Mouse (Mus musculus): Measurements from ENCODE around the gene Foxp4. TPM values are rescaled to one million over a fixed set of nuclear protein-coding genes. Genes with fewer than 3 reads are reported as not detected.

The Foxp4 gene
- polyA plus RNA-seq (2014; fragmentation: Illumina TruSeq; extraction: RNeasy Lipid Tissue Mini Kit (QIAGEN cat#74804); ENCODE audit: low replicate concordance): 0.19 TPM

GRCm38 (mm10) chr17:47924383-47925339 lies at the start of gene Foxp4:
Gene Foxp4 (minus strand): TSS chr17:47924645.

DNA sequence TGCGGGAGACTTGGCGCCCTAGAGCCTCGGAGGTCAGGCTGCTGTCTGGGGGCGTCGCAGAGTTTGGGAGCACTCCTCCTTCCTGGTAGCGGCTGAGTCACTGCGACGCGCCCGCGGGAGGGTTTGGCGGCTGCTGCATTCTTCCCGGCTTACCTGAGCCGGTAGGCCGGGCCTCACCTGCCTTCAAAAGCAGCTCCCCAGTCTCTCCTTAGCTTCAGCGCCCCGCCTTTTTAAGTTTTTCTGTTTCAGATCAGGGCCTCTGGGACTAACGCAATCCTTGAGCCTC lies 90.0 kb downstream of the Foxp4 start, which contains the start of gene Mdfi:
Mdfi (minus strand) TSS at position 210 of the 286 bp plus-strand sequence.

Other genes with a start within 250 kb of the Foxp4 start
- gene Tomm6, start 236.3 kb downstream of the Foxp4 start, polyA plus RNA-seq (2014; fragmentation: Illumina TruSeq; extraction: RNeasy Lipid Tissue Mini Kit (QIAGEN cat#74804); ENCODE audit: low replicate concordance): 9.0 TPM
- gene Frs3, start 235.6 kb downstream of the Foxp4 start, polyA plus RNA-seq (2014; fragmentation: Illumina TruSeq; extraction: RNeasy Lipid Tissue Mini Kit (QIAGEN cat#74804); ENCODE audit: low replicate concordance): 0.67 TPM
- gene Gm21981, start 230.2 kb downstream of the Foxp4 start, polyA plus RNA-seq (2014; fragmentation: Illumina TruSeq; extraction: RNeasy Lipid Tissue Mini Kit (QIAGEN cat#74804); ENCODE audit: low replicate concordance): not detected
- not detected for gene Prickle4, start 229.9 kb downstream of the Foxp4 start, polyA plus RNA-seq (2014; fragmentation: Illumina TruSeq; extraction: RNeasy Lipid Tissue Mini Kit (QIAGEN cat#74804); ENCODE audit: low replicate concordance)
- not detected for gene Pgc, start 197.8 kb downstream of the Foxp4 start, polyA plus RNA-seq (2014; fragmentation: Illumina TruSeq; extraction: RNeasy Lipid Tissue Mini Kit (QIAGEN cat#74804); ENCODE audit: low replicate concordance)
- gene Tfeb, start 187.6 kb downstream of the Foxp4 start, polyA plus RNA-seq (2014; fragmentation: Illumina TruSeq; extraction: RNeasy Lipid Tissue Mini Kit (QIAGEN cat#74804); ENCODE audit: low replicate concordance): not detected
- gene Mdfi, start 90.0 kb downstream of the Foxp4 start, polyA plus RNA-seq (2014; fragmentation: Illumina TruSeq; extraction: RNeasy Lipid Tissue Mini Kit (QIAGEN cat#74804); ENCODE audit: low replicate concordance): not detected
- gene 1700122O11Rik, start 113.6 kb upstream of the Foxp4 start, polyA plus RNA-seq (2014; fragmentation: Illumina TruSeq; extraction: RNeasy Lipid Tissue Mini Kit (QIAGEN cat#74804); ENCODE audit: low replicate concordance): not detected
- gene 1700067P10Rik, start 164.7 kb upstream of the Foxp4 start, polyA plus RNA-seq (2014; fragmentation: Illumina TruSeq; extraction: RNeasy Lipid Tissue Mini Kit (QIAGEN cat#74804); ENCODE audit: low replicate concordance): not detected
- gene 9830107B12Rik, start 221.6 kb upstream of the Foxp4 start, polyA plus RNA-seq (2014; fragmentation: Illumina TruSeq; extraction: RNeasy Lipid Tissue Mini Kit (QIAGEN cat#74804); ENCODE audit: low replicate concordance): 0.78 TPM
- gene A530064D06Rik, start 242.6 kb upstream of the Foxp4 start, polyA plus RNA-seq (2014; fragmentation: Illumina TruSeq; extraction: RNeasy Lipid Tissue Mini Kit (QIAGEN cat#74804); ENCODE audit: low replicate concordance): 1.9 TPM